Mouse (Mus musculus) ovary, postnatal 36 days (tissue): ENCODE measurements around the gene Gm7544.
"Not testable (repeated sequence)": the region's sequence is repeated elsewhere in the genome, so short reads cannot be mapped to it uniquely, and the experiment has no call there.

Experiments
- DNase-seq: peaks from one replicate; pipeline ENCODE4 v3.0.0; 2022; ENCODE audit warnings: low spot score, mixed read lengths

Gm7544 gene

GRCm38 (mm10) chr1:82955913-82956312 is at the start of gene Gm7544:
Gm7544 (minus strand) TSS chr1:82956013.
- DNase-seq: not testable (repeated sequence)

GRCm38 (mm10) chr1:83000306-83000705 is 44.5 kb upstream of the Gm7544 start, which contains the start of gene Gm47959:
Gm47959 (plus strand) TSS chr1:83000548.
- not testable (repeated sequence) for DNase-seq

DNA sequence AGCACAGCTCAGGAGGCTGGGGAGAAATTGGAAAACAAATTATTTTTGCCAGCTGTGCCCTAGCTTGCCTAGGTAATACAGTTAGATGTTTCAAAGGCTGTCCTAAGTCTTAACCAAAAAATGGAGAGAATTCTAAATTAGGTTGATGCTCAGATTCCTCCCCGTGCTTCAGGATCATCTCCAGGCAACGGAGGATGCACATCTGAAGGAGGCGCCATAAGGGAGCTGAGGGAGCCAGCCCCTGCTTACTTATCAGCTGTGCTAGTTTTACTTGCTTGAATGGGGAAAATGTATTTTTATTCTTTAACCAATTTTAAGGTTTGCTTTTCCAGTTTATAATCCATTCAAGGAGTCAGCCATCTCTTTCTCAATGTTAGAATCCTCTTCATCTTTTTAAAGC is 38.1 kb upstream of the Gm7544 start:
- no peak for DNase-seq

GRCm38 (mm10) chr1:82992093-82992492 is 36.3 kb upstream of the Gm7544 start:
- DNase-seq: no peak

- DNase-seq: no peak
Measured at GRCm38 (mm10) chr1:82991596-82991995, 35.8 kb upstream of the Gm7544 start.

DNA sequence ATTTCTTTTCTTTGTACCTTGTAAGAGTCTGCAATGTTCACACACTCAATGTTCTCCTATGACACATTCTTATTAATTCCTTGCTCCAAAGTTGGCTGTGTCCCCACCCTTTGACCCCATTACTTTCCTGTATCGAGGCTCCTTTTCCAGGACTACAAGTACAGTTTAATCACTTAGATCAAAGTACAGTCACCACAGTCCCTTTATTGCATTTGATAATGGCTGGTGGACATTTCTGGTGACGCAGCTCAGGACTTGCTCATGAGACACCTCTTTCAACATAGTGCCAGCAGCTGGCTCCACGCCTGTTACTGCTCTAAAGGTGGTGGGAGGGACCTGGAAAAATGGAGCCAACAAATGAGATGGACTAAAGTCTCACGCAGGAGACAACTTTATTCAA is 35.2 kb upstream of the Gm7544 start:
- DNase-seq: no peak

DNA sequence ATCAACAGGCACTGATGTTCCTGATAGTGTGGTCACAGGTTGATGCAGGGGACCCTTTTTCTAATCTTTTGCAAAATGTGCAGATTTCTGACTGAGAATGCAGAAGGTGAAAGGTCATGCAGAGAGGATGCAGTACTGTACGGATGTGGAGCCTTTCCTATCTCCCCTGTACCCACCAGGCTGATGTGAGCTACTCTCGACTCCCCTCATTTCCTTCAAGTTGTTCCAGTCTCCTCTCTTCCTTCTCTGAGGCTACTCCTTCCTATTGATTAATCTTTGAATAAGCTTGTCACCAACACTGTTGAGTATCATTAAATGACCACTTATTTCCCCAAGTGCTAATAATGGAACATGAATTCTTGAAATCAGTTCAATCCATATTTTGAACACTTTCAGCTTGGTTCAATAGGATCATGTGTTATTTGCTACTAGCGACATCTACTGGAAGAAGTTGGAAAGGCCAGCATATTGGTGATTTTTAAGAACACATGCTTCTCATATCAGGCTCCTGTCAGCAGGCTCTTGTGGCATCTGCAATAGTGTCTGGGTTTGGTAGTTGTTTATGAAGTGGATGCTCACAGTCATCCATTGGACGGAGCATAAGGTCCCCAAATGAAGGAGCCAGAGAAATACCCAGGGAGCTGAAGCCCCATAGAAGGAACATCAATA is 31.9 kb upstream of the Gm7544 start:
- no peak for DNase-seq

- DNase-seq: no peak
Measured at GRCm38 (mm10) chr1:82986738-82987137, 30.9 kb upstream of the Gm7544 start.

DNA sequence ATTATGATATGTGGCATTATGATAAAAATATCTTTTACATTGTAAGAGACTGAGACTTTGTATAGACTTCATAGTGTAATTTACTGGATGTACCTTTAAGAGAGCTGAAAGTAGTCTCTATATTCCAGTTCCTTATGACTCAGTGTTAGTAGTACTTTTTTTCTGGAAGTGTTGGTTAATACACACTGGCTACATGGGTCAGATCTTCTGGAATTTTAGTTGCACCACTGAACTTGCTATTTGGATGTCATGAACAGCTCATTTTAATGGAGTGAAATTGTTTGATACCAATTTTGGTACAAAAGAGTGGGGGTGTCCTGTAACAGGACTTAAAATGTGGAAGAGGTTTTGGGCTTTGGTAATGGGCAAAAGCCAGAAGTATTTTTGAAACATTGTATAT is 22.0 kb upstream of the Gm7544 start:
- DNase-seq: no peak

DNA sequence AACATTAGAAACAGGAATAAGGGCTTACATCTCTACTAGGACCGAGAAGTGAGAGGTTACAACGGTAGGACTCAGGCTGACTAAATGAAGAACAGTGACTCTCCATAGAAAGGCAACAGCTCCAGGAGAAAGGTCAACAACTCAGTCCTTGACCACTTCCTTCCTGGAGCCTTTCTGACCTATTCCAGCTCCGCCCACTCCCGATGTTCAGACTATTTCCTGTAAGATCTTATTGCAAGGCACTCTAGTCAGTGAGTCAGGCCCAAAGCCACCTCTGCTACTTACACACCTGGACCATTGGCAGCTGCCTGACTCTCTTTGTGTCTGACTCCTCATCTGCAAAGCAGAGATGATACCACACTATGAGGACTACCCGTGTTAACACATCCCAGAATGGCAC is 19.9 kb upstream of the Gm7544 start:
- no peak for DNase-seq

- DNase-seq: no peak
Measured at GRCm38 (mm10) chr1:82974342-82974741, 18.5 kb upstream of the Gm7544 start.

- DNase-seq: no peak
Measured at GRCm38 (mm10) chr1:82973901-82974300, 18.1 kb upstream of the Gm7544 start.

DNA sequence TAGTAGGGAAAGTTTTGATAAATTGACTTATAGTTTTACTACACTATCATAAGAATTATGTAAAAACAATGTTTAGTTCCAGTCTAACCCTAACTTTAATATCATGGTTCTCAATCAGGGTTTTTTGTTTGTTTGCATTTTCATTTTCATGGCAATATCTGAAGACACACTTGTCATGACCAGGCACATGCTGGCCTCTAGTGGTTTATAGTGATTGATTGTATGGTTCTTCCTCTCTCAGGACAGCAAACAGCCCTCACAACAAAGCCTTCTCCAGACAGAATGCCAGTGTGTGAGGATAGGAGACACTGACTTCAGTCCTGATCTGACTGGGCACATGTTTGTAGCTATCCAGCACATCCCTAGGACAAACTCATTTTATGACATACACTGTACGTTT is 17.4 kb upstream of the Gm7544 start:
- no peak for DNase-seq

DNA sequence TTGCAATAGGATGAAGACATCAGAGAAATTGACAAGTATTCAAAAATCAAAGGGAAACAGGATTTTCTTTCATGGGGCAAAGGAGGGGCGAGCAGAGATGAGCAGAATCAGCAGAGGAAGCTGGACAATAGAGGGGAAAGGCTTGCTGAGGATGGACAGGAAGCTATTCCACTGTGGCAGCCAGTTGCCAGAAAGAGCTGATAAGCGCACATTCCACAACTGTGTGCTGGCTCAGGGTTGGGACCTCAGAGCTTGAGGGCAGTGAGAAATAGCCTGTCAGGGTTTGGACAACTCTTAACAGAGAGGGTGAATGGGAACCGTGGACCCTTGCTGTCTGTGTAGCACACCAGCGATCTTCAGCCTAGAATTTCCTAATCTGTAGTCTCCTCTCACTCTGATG is 16.2 kb upstream of the Gm7544 start:
- DNase-seq: no peak

GRCm38 (mm10) chr1:82966413-82966812 is 10.6 kb upstream of the Gm7544 start:
- no peak for DNase-seq

DNA sequence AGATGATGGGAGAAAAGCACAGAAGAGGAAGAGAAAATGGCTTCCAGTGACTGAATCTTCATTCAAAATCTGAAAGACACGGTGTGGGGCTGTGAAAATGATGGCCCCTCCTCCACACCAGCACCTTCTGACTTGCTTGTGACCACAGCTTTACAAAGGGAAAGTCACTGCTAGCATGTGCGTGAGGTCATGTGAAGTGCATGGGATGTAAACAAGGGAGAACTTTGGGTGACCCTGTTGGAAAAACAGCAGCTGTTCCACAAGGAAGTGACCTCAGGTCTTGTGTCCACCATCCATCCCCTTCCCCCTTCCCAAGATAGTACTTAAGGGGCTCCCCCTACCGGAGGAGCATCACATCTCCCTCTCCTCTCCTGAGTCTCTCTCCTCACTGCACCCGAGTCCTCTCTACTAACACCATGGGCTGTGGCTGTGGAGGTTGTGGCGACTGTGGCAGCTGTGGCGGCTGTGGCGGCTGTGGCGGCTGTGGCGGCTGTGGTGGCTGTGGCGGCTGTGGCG is 4.1 kb upstream of the Gm7544 start, which contains the start of gene Gm47955:
Gm47955 (plus strand) TSS at position 417 of the 516 bp plus-strand sequence.
- DNase-seq: no peak

DNA sequence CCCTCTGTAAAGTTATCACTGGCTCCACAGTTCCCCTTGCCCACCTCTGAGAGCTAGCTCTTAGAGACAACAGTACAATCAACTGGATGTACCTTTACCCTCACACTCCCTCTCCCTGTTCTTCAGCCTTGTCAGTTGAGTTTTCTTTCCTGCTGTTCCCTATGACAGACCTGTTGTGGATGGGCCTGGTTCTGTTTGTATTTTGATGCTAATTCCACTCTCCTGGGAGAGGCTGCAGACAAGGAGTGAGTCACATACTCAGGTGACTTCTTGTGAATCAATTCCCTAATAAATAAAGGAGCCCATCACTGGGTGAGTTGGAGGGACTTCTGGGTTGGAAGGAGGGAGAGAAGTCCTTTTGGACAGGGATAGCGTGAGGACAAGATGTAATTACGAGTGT is 7.2 kb downstream of the Gm7544 start:
- DNase-seq: no peak

DNA sequence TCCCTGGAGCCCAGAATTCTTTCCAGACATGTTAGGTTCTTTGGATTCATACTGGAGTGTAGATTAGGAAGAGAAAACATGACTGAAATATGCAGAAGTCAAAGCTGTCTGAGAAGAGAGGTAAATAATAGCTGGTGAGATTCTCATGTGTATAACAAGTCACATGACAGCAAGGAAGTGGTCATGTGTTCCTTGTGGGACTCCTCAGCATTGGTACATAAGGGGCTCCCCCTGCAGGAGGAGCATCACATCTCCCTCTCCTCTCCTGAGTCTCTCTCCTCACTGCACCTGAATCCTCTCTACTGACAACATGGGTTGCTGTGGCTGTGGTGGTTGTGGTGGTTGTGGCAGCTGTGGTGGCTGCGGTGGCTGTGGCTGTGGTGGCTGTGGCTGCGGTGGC is 9.8 kb downstream of the Gm7544 start:
- not testable (repeated sequence) for DNase-seq

DNA sequence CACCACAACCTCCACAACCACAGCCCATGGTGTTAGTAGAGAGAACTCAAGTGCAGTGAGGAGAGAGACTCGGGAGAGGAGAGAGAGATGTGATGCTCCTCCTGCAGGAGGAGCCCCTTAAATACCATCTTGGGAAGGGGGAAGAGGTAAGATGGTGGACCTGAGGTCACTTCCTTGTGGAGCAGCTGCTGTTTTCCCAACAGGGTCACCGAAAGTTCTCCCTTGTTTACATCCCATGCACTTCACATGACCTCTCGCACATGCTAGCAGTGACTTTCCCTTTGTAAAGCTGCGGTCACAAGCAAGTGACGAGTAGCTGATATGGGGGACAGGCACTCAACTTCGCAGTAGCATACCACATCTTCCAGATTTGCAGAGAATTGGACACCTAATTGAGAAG is 12.5 kb downstream of the Gm7544 start, which contains the start of gene A030003K21Rik:
A030003K21Rik (minus strand) TSS at position 94 of the 400 bp plus-strand sequence.
- DNase-seq: not testable (repeated sequence)

GRCm38 (mm10) chr1:82942505-82942904 is 13.3 kb downstream of the Gm7544 start:
- not testable (repeated sequence) for DNase-seq

DNA sequence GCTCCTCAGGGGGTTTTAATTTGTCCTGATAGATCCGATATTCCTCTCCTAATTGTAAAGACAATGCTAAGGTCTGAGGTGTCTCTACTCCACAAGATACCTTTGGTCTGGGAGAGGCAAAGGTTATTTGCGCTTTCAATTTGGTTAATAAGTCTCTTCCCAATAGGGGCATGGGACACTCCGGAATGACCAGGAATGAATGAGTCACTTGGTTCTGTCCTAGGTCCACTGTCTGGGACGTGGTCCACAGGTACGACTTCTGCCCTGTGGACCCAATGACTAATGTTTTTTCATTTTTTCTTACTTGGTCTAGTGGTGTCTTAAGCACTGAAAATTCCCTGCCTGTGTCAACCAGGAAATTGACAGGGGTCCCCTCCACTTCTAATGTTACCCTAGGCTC is 17.1 kb downstream of the Gm7544 start:
- no peak for DNase-seq

DNA sequence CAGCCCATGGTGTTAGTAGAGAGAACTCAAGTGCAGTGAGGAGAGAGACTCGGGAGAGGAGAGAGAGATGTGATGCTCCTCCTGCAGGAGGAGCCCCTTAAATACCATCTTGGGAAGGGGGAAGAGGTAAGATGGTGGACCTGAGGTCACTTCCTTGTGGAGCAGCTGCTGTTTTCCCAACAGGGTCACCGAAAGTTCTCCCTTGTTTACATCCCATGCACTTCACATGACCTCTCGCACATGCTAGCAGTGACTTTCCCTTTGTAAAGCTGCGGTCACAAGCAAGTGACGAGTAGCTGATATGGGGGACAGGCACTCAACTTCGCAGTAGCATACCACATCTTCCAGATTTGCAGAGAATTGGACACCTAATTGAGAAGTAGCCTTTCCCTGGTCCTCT is 24.5 kb downstream of the Gm7544 start, which contains the start of gene Gm6217:
Gm6217 (minus strand) TSS at position 74 of the 400 bp plus-strand sequence.
- DNase-seq: not testable (repeated sequence)

- DNase-seq: not testable (repeated sequence)
Measured at GRCm38 (mm10) chr1:82930558-82930957, 25.3 kb downstream of the Gm7544 start.

DNA sequence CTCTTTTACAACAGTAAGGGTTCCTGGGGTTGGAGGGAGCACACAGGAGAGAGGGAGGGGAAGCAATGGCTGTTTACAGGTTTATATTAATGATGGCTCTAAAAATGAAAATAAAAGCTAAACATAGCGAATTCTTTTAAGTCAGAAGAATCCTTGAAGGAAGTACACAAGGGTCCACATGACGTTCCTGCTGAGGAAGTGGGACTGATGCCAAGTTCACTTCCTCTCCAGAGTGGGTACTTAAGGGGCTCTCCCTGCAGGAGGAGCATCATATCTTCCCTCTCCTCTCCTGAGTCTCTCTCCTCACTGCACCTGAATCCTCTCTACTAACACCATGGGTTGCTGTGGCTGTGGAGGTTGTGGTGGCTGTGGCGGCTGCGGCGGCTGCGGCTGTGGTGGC is 31.2 kb downstream of the Gm7544 start, which contains the start of gene A030014E15Rik:
A030014E15Rik (plus strand) TSS at position 268 of the 400 bp plus-strand sequence.
- DNase-seq: no peak
